Mouse (Mus musculus) cerebral cortex, adult 2 months (tissue): ENCODE results near the gene Mprip.

Experiments
- WGBS: fragments of 180-500 bp; shearing (Covaris S2); methylation state at CpG from one replicate; pipeline ENCODE4 v1.1.7; 2018; 5-methylcytosine and 5-hydroxymethylcytosine counted together

Gene Mprip

GRCm38 (mm10) chr11:59717801-59718291, 56.7 kb downstream of the Mprip start:
- WGBS, result 49% methylated on average over 4 of the region's 4 CpGs

- 78% methylated on average over 5 of the region's 5 CpGs for WGBS
These were observed 58.1 kb downstream of the Mprip start for GRCm38 (mm10) chr11:59719185-59719584.

- 19% methylated on average over 2 of the region's 2 CpGs for WGBS
These were observed 60.3 kb downstream of the Mprip start for GRCm38 (mm10) chr11:59721385-59721784.

GRCm38 (mm10) chr11:59727204-59727603, 66.1 kb downstream of the Mprip start:
- 59% methylated on average over 3 of the region's 3 CpGs for WGBS

GRCm38 (mm10) chr11:59731821-59732220, 70.7 kb downstream of the Mprip start:
- WGBS, result 54% methylated on average over 3 of the region's 3 CpGs

GRCm38 (mm10) chr11:59732407-59733066, 71.4 kb downstream of the Mprip start:
- WGBS, result 20% methylated on average over 1 of the region's 1 CpGs

GRCm38 (mm10) chr11:59733600-59733999, 72.5 kb downstream of the Mprip start:
- 75% methylated on average over 5 of the region's 5 CpGs for WGBS

GRCm38 (mm10) chr11:59734335-59734734, 73.2 kb downstream of the Mprip start:
- 55% methylated on average over 1 of the region's 1 CpGs for whole genome bisulfite sequencing

- WGBS, result 81% methylated on average over 4 of the region's 4 CpGs
These were observed 74.8 kb downstream of the Mprip start for GRCm38 (mm10) chr11:59735938-59736337.

- 93% methylated on average over 12 of the region's 12 CpGs for WGBS
These were observed 76.1 kb downstream of the Mprip start for GRCm38 (mm10) chr11:59737250-59737649.

GRCm38 (mm10) chr11:59739996-59740395, 78.9 kb downstream of the Mprip start:
- 88% methylated on average over 2 of the region's 2 CpGs for WGBS

GRCm38 (mm10) chr11:59741915-59742314, 80.8 kb downstream of the Mprip start:
- WGBS, result 85% methylated on average over 5 of the region's 5 CpGs

- whole genome bisulfite sequencing, result 82% methylated on average over 2 of the region's 2 CpGs
These were observed 82.2 kb downstream of the Mprip start for GRCm38 (mm10) chr11:59743307-59743706.

GRCm38 (mm10) chr11:59743712-59744111, 82.6 kb downstream of the Mprip start:
- 66% methylated on average over 1 of the region's 1 CpGs for WGBS

- 81% methylated on average over 4 of the region's 4 CpGs for WGBS
These were observed 83.3 kb downstream of the Mprip start for GRCm38 (mm10) chr11:59744374-59744773.

- 53% methylated on average over 5 of the region's 5 CpGs for WGBS
These were observed 84.7 kb downstream of the Mprip start for GRCm38 (mm10) chr11:59745851-59746250.

- 43% methylated on average over 2 of the region's 2 CpGs for WGBS
These were observed 85.5 kb downstream of the Mprip start for GRCm38 (mm10) chr11:59746614-59747013.

- 96% methylated on average over 3 of the region's 3 CpGs for WGBS
These were observed 87.9 kb downstream of the Mprip start for GRCm38 (mm10) chr11:59749050-59749449.

GRCm38 (mm10) chr11:59754504-59754903, 93.4 kb downstream of the Mprip start:
- 76% methylated on average over 6 of the region's 6 CpGs for WGBS

- WGBS, result 66% methylated on average over 4 of the region's 4 CpGs
These were observed 95.2 kb downstream of the Mprip start for GRCm38 (mm10) chr11:59756351-59756750.

- WGBS, result 65% methylated on average over 9 of the region's 9 CpGs
These were observed 97.3 kb downstream of the Mprip start for GRCm38 (mm10) chr11:59758191-59758985.

GRCm38 (mm10) chr11:59759178-59759577, 98.1 kb downstream of the Mprip start:
- 3% methylated on average over 4 of the region's 4 CpGs for WGBS

GRCm38 (mm10) chr11:59759626-59760025, 98.5 kb downstream of the Mprip start:
- WGBS, result 70% methylated on average over 2 of the region's 2 CpGs
